Mouse (Mus musculus) layer of hippocampus, postnatal 10 days (tissue): ENCODE measurements around the gene Pard6b. TPM values are rescaled to one million over a fixed set of nuclear protein-coding genes. Genes with fewer than 3 reads are reported as not detected.
"Not testable (repeated sequence)": the region's sequence is repeated elsewhere in the genome, so short reads cannot be mapped to it uniquely, and the experiment has no call there.

Experiments
- DNase-seq, 2 experiments: peaks; one replicate each; pipeline ENCODE4 v3.0.0; 2021; ENCODE audit warnings: low spot score in 2 of 2
- long read RNA-seq: library from polyadenylated mRNA; stranded (forward); transcript quantifications from one replicate; pipeline ENCODE4 v2.0.0, GENCODE M21; 2023
- total RNA-seq, 2 experiments: library from RNA; stranded (reverse); gene quantifications; 2 replicates each; pipeline ENCODE4 v1.2.3; 2021

The Pard6b gene
- total RNA-seq: 1 to 10 TPM; 3.5 to 3.7 TPM
- long read RNA-seq, partial matches to known transcripts: 0 of 6 reads
- long read RNA-seq, other reads (novel, unspliced or antisense): 2 of 6 reads

DNA sequence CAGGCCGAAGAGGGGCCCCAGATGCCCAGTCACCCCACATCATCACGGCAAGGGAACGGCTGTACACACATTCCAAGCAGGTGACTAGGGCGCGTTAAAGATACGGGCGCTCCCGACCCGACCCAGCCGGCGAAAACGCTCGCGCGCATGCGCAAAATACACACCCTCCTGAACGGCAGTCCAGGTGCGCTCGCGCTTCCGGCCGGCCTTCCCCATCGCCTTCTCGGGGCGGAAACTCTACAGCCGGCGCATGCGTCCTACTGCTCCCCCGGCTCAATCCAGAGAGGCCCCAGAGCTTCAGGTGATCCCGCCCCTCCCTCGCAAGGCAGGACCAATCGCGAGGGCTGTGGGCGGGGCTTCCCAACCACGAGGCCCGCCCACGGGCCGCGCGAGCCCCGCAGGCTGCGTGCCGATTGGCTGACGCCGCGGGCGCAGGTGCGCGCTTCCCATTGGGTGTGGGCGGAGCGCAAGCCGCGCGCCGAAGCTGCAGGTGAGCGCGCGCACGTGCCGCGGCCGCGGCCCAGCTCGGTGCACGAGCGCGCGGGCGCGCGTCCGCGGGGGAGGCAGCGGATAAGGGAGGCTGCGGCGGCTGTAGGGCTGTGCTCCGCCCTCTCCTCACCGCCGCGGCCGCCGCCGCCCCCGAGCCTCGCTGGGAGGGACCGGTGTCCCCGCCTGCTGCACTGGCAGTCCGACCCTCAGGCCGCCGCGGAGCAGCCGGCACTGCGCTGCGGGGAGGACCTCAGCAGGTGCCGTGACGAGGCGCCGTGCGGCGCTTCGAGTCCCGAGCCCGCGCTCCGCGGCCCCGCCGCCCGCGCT is at the start of gene Pard6b:
TSS of gene Pard6b (plus strand) at position 574 of the 816 bp plus-strand sequence.
- DNase-seq: peak; percentile 91 to 95

DNA sequence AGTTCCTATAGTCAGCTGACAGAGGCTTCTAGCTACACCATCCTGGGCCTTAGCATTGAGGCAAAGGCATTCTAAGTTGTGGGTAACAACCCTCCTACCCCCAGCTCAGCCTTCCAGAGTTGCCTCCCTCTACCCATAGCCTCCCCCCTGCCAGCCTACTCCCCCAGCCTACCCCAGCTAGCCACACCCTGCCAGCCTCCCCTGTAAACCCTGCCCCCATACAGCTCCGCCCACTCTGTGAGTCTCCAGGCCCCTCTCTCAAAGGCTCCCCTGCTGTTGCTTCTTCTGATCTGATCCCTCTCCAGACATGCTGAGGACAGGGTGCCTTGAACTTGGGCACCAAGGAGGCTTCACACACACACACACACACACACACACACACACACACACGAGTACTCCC is 49.0 kb upstream of the Pard6b start:
- no peak for DNase-seq

DNA sequence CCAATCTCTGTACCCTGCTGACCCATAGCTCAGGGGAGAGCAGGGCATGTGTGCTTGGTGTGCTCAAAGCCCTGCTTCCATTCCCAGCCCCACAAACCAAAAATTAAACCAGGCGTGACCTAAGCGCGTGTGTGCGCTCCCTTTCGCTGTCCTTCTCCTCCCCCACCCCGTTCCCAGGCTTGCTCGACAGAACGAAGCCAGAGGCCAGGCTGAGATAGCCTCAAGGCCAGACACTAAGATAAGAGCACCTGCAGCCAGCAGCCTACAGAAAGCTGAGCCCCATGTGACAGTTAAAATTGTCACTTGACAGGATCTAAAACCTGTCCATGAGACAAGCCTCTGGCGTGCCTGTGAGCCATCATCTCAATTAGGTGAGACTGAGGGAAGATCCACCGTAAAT is 46.9 kb upstream of the Pard6b start:
- no peak for DNase-seq

DNA sequence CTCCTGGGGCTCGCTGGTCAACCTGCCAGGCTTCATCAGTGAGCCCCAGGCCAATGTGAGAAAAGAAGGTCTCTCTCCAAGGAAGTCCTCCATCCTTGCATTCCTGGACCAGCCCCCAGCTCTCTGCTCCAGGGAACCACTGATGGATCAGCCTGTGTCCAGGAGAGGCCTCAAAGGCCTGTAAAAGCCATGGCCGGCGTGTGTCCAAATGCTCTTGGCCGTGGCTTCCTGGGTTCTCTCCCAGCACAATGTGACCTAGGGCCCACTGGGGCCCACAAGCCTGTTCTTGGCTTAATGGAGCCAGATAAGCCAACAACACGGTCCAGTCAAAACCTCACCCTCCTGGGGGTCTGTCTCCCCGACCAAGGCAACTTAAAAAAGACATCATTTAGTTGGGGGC is 44.9 kb upstream of the Pard6b start:
- DNase-seq: no peak

DNA sequence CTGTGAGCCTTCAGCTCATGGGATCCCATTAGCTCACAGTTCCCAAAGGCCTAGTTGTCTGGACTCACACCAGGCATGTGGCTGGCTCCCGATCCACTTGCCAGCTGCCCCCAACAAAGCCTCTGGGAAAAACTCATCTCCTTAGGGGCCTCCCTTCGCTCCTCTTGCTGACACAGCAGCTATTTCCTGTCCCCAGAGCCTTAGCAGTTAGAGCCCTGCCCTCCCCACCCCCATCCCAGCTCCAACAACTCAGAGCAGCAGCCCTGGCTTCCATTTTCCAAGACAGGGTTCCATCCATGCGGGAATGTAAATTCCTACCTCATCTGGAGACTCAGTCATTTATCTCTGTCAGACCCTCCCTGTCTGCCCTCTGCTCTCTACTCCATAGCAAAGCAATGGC is 43.7 kb upstream of the Pard6b start:
- no peak for DNase-seq

DNA sequence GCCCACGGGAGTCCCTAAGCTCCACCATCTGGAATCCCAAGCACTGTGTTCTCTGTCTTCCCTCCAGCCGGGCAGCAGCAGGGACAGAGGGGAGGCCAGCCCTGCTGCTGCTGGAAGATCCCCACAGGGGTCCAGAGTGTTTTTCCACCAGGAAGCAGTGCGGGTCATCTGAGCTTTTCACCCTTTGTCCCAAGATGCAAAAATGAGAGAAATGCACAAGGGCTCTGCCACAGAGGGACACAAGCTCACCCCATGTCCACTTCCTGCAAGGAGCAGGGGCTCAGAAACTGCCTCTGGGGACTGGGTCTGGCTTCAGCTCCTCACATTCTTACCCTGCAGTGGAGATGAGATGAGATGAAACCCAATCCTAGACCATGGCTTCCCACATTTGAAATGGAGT is 40.1 kb upstream of the Pard6b start:
- DNase-seq: no peak

DNA sequence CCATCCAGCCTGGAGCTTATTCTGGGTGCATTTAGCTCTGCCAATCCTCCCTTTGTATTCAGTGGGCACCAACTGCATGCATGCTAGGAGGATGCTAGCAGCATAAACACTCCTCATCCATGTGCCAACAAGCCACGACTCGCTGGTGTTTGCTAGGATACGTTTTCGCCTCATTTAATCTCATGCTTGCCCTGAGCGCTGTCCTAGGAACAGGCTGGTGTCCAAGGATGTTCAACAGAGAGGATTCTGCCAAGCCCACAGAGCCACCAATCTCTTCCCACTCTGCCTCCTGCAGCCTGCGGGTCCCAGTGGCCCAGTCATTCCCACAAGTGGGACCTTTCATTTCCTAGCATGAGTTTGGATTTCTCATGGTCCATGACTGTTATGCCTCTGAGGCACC is 38.8 kb upstream of the Pard6b start:
- DNase-seq: peak; percentile 16 to 29

DNA sequence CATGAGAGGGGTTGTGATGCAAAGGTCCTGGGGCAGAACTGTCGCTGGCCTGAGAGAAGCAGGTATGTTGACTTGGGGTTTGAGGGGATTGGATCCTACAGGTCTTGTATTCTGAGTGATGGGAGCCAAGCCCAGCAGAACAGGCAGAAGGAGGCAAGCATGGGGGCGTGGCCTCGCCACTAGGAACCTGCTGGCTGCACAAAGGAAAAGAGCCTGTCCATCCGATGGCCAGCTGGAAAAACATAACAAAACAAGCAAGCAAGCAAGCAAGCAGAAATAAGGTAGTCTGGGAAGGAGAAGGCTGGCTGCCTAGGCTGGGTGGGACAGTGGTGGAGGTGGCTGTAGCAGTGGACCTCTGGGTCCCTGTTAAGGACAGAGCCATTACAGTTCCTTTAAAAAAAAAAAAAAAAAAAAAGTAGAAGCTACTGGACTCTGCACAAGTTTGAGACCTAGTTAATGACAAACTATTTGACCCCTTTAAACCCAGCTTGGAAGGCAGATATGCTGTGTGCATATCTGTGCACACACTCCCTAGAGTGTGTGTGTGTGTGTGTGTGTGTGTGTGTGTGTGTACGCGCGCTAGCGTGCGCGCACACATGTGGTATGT is 36.0 kb upstream of the Pard6b start:
- no peak for DNase-seq

DNA sequence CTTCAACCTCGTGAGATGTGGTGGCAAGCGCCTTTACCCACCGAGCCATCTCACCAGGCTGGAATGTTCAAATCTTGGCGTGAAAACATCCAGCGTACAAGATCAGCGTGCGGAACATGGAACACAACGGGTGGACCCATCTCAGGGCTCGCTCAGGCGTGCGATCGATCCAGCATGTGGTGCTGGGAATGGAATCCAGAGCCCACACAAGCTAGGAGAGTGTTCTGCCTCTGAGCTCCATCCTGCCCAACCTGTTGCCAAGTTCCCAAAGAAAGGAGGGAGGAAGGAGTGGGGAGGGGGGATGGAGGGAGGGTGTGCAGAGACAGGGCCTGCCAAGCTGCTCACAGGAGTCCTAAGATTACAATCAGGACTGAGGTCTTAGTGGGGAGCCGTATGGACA is 35.4 kb upstream of the Pard6b start:
- no peak for DNase-seq

DNA sequence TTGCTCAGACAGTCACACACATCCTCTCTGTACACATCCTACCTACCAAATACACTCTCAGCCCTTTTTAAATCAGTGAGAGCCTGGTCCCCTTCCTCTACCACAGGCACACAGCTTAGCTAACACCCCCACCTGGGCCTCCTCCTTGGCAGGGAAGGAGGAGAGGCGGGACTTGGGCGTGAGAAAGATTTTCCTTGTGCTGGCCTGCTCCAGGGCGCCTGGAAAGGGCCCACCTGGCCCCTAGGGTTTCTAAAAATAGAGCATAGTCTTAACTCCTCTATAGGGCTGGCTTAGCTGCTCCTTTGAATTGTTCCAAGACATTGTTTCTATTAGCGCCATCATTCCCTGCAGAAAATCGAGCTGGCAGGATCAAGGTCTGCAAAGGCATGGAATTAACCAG is 35.0 kb upstream of the Pard6b start:
- DNase-seq: no peak

DNA sequence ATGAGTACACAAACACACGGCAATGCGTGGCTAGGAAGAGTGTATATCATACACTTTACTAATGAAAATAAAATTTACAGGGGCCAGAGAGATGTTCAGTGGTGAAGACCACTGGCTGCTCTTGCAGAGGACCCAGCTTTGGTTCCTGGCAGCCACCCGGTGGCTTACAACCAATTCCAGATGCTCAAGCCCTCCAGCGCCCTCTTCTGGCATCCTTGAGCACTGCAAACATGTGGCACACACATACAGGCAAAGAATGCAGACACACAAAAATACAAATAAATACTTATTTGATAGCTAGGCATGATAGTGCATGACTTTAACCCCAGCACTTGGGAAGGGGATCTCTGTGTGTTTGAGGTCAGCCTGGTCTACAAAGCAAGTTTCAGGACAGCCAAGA is 34.3 kb upstream of the Pard6b start:
- no peak for DNase-seq

DNA sequence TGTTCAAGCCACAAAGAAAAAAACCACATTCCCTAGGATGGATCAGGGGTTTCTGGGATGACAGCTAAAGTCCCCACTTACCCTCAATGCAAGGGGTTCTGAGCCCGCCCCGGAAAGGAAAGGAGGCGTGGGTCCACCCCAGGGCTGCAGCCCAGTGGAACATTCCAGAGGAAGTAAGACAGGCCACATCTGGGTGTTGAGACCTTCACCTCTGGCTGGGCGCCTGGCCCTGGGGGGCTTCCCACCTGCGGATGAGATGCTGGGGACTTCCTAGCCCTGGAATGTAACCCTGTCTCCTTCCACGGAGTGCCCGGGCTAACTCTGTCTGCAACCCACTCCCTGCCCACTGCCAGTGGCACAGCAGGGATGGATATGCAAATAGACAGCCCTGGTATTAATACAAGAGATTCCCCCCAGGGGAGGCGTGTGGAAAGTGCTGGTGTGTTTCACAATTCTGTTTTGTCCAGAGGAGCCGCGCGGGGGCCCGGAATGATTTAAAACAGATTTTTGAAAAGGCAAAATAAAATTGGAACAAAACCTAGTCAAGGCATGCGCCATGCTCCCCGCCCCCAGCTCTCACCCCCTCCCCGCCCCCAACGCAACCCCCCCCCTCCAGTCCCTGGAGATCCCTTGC is 31.7 kb upstream of the Pard6b start:
- DNase-seq: no peak

DNA sequence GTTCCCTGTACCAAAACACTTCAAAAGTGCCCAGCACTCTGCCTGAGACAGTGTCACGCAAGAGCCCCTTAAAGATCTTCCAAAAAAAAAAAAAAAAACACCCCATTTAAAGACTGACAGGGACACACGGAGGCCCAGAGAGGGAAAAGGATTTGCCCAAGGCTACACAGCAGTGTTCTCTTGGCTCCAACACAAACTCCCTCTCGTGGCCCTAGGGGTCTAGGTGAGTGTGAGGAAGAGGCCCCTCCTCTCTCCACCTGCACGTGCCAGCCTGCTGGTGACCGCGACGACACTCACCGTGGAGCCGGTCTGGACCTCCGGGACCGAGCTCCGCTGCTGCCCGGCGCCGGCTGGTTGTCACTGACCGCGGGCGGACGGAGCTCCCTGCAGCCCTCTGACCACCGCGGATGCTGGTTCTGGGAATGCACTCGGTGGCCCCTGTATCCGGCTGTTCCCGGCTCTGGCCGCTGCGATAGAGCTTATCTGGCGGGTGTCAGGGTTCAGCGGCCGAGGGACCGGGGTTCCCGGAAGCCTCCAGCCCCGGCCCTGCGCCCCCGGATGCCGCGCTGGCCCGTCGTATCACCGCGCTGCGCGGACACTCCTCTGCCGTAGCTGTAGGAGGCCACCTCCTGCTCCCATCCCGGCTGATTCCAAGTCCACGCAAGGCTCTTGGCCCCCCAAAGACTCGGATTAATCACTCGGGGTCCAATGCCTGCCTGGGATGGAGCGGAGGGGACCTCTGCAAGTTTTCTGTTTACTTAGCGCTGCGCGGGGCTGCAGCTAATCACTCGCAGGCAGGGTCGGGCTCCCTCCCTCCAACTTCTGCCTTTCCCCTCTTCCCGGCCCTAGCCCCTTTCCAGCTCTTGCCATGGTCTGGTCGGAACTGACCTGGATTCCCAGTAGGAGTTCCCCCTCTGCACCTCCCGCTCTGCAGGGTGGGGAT is 30.5 kb upstream of the Pard6b start:
- no peak for DNase-seq

DNA sequence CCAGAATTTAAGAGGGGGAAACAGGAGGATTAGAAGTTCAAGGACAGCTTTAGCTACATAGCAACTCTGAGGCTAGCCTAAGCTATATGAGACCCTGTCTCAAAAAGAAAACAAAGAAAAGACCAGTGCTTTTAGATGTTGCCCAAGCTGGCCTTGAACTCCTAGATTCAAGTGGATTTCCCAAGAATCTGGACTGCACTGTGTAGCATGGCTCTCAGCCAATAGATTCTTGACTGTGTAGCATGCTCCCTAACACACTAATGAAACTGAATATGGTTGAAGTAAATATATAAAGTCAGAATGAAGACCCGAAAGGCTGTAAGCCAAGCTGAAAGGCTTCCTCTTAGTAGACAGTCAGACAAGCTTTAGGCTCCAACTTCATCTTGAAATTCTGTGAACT is 28.6 kb upstream of the Pard6b start:
- DNase-seq: no peak

DNA sequence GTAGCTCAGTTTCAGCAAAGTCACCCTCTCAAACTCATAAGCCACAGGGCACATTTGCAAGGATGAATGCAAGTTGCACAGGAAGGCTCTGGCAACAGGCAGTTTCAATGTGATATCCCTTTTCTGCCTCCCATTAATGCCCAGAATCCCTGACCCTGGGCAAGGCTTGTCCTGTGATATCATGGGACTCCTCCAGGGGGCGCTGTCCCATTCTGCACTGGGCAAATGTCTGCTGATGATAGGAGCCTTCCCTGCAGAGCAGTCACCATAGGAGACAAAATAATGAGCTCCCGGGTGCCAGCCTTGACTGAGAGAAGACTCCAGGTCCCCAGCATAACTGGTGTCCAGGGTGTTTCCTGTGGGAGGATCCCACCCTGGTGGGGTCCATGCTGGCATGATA is 28.1 kb upstream of the Pard6b start:
- DNase-seq: peak; percentile 57 to 58

DNA sequence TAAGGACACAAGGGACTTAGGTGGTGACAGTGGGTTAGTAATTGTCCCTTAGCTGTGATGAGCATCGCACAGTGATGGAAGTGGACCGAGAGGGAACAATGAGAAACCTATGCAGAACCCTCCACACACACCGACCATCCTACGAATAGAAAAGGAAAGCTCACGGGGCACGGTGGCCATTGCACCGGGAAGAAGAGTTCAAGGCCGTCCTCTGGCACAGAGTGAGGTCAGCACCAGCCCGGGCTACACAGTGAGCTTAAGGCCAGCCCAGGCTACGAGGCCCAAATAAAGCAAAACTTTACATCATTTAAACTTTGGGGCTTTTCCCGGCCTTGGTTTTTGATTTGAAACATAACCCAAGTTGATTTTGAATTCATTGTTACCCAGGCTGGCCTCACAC is 26.7 kb upstream of the Pard6b start:
- no peak for DNase-seq

DNA sequence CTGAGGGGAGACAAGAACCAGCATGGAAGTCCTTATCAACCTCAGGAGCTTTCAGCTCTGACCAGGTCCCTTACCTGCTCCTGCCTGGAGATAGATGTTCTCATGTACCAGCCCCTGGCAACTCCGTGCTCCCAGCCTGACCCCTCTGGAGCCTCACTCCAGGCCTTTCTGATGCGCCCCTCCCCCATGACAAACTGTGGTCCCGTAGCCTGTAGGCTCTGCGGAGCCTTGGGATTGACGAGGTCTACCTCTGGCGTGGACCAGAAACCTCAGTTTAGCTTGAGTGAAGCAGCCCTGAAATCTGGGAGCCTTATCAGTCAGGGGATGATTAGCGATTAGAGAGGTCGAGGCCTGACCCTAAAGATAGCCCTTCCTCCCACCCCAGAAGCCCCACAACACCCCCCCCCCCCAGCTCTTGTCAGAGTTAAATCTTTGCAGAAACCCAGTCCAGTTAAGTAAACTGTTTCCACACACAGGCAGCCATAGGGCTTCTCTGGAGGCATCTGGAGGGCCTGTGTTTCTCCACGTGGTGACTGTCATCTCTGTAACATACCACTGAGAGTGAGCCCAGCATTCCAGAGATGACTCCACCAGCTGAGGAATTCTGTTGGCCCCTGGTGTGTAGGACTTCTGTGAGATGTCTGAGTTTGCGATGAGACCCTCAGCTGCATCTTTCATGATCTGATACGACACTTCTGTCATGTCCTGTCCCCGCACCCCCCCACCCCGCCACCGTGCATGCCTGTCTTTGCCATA is 24.7 kb upstream of the Pard6b start:
- no peak for DNase-seq

DNA sequence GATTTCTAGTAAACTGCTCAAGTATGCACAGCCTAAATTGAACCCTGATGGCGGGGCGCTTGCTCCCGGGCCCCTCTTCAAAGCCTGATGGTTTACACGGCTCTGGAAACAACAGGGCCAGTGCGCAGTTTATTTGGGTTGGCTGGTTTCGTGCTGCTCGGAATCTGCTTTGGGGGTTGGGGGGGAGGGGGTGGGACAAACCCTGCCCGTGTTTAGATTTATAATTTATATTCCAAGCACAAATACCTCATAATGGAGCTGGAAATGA is 24.2 kb upstream of the Pard6b start:
- no peak for DNase-seq

DNA sequence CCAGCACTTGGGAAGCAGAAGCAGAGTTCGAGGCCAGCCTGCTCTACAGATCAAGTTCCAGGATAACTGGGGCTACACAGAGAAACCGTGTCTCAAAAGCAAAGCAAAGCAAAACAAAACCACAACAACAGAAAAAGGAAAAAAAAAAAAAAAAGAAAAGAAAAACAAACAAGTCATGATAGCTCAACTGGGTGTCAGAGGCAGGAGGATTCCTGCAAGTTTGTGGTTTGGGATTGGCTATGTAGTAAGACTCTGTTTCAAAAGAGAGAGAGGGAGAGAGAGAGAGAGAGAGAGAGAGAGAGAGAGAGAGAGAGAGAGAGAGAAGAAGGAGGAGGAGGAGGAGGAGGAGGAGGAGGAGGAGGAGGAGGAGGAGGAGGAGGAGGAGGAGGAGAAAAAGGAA is 22.9 kb upstream of the Pard6b start:
- not testable (repeated sequence) for DNase-seq

DNA sequence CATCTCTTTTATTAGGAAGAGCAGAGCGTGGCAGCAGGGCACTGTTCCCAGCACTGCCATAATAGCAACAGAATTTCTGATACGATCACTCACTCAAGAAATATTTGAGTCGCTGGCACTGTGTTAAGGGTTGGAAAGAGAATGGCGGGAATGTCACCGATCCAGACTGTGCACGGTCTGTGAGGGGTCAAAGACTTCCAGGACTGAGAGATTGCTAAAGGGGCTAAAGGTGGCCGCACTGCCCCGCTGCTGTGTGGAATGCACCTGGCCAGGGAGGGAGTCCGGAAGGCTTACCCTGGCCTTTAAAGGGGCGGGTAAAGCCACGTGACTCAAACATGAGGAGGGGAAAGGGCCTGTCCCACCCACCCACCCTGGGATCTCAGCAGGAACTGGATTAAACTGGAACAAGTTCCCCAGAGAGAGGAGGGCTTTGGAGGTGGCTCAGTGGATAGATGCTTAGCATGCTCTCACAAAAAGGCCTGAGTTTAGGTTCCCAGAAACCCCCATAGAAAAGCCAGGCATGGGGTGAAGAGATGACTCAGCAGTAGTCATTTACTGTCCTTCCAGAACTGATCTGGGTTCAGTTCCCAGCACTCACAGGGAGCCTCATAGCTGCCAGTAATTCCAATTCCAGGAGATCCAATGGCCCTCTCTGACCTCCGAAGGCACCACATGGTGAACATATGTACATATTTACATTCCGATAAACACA is 22.2 kb upstream of the Pard6b start:
- no peak for DNase-seq
